Mouse (Mus musculus): ENCODE measurements around the gene 9430015G10Rik. TPM values are rescaled to one million over a fixed set of nuclear protein-coding genes. Genes with fewer than 3 reads are reported as not detected.
A peak's percentile ranks its signal among the peaks of the same experiment; 100 is the strongest.

Gene 9430015G10Rik
- polyA plus RNA-seq, 1 experiment = 89.1 TPM

- Histone ChIP-seq H3K4me1 (replicated peaks; ENCODE audit: control insufficient read depth, insufficient read depth, low read length) (peaks cover 47% of the 10 kb centered on the region), H3K27me3 (ENCODE audit: control insufficient read depth, insufficient read depth, low read length) (no peaks in the 10 kb centered on the region), H3K4me3 (ENCODE audit: control insufficient read depth, insufficient read depth, low read length) (peak overlapping the region; percentile 26), H3K36me3 (ENCODE audit: control insufficient read depth, insufficient read depth, low read length) (no peaks in the 10 kb centered on the region), H3K27ac (ENCODE audit: control insufficient read depth, insufficient read depth, low read length) (peak overlapping the region; percentile 100)
- WGBS = 6% methylated on average over 6 of the region's 6 CpGs
- TF ChIP-seq POLR2A (IDR thresholded peaks at IDR 0.05; ENCODE audit: control insufficient read depth, extremely low read depth, insufficient read depth, low read length, poor library complexity) (peak; percentile 38; the same call in 1 of the 2 replicates), CTCF (IDR thresholded peaks at IDR 0.05; ENCODE audit: borderline replicate concordance, control insufficient read depth, extremely low read depth, insufficient read depth, low read length, poor library complexity) (no peak)
- peak; percentile 80 for DNase-seq
Observed at GRCm38 (mm10) chr4:156070276-156070675, 39.5 kb upstream of the 9430015G10Rik start.

- Histone ChIP-seq H3K4me3 (ENCODE audit: control insufficient read depth, insufficient read depth, low read length) (no peak overlapping the region), H3K36me3 (ENCODE audit: control insufficient read depth, insufficient read depth, low read length) (no peaks in the 10 kb centered on the region), H3K27me3 (ENCODE audit: control insufficient read depth, insufficient read depth, low read length) (no peaks in the 10 kb centered on the region), H3K27ac (ENCODE audit: control insufficient read depth, insufficient read depth, low read length) (peak overlapping the region; percentile 100), H3K4me1 (replicated peaks; ENCODE audit: control insufficient read depth, insufficient read depth, low read length) (peaks cover 43% of the 10 kb centered on the region)
- no peak for TF ChIP-seq CTCF (IDR thresholded peaks at IDR 0.05; ENCODE audit: borderline replicate concordance, control insufficient read depth, extremely low read depth, insufficient read depth, low read length, poor library complexity)
- peak; percentile 7; the same call in 1 of the 2 replicates for TF ChIP-seq POLR2A (IDR thresholded peaks at IDR 0.05; ENCODE audit: control insufficient read depth, extremely low read depth, insufficient read depth, low read length, poor library complexity)
- DNase-seq = no peak
- WGBS = 40% methylated on average over 2 of the region's 2 CpGs
Observed at GRCm38 (mm10) chr4:156070716-156071115, 39.1 kb upstream of the 9430015G10Rik start.

GRCm38 (mm10) chr4:156076911-156077382 lies 32.8 kb upstream of the 9430015G10Rik start:
- TF ChIP-seq CTCF (IDR thresholded peaks at IDR 0.05; ENCODE audit: borderline replicate concordance, control insufficient read depth, extremely low read depth, insufficient read depth, low read length, poor library complexity) (no peak), POLR2A (IDR thresholded peaks at IDR 0.05; ENCODE audit: control insufficient read depth, extremely low read depth, insufficient read depth, low read length, poor library complexity) (no peak)
- peaks cover 31% of the 10 kb centered on the region for H3K4me1 ChIP-seq (replicated peaks; ENCODE audit: control insufficient read depth, insufficient read depth, low read length)
- WGBS = 3% methylated on average over 8 of the region's 8 CpGs
- H3K27me3 ChIP-seq (ENCODE audit: control insufficient read depth, insufficient read depth, low read length) = no peaks in the 10 kb centered on the region
- H3K36me3 ChIP-seq (ENCODE audit: control insufficient read depth, insufficient read depth, low read length) = no peaks in the 10 kb centered on the region
- H3K27ac ChIP-seq (ENCODE audit: control insufficient read depth, insufficient read depth, low read length) = peak overlapping the region; percentile 93
- peak; percentile 35 for DNase-seq
- peak overlapping the region; percentile 51 for H3K4me3 ChIP-seq (ENCODE audit: control insufficient read depth, insufficient read depth, low read length)

- DNase-seq = peak; percentile 79
- TF ChIP-seq CTCF (IDR thresholded peaks at IDR 0.05; ENCODE audit: borderline replicate concordance, control insufficient read depth, extremely low read depth, insufficient read depth, low read length, poor library complexity) (peak; percentile 44; the same call in 1 of the 2 replicates), POLR2A (IDR thresholded peaks at IDR 0.05; ENCODE audit: control insufficient read depth, extremely low read depth, insufficient read depth, low read length, poor library complexity) (peak; percentile 98)
- Histone ChIP-seq H3K27me3 (ENCODE audit: control insufficient read depth, insufficient read depth, low read length) (no peaks in the 10 kb centered on the region), H3K27ac (ENCODE audit: control insufficient read depth, insufficient read depth, low read length) (peak overlapping the region; percentile 93), H3K4me1 (replicated peaks; ENCODE audit: control insufficient read depth, insufficient read depth, low read length) (peaks cover 27% of the 10 kb centered on the region), H3K36me3 (ENCODE audit: control insufficient read depth, insufficient read depth, low read length) (no peaks in the 10 kb centered on the region), H3K4me3 (ENCODE audit: control insufficient read depth, insufficient read depth, low read length) (peak overlapping the region; percentile 51)
- WGBS = 2% methylated on average over 58 of the region's 58 CpGs
Observed at GRCm38 (mm10) chr4:156077499-156078301, 32.1 kb upstream of the 9430015G10Rik start.

- no peaks in the 10 kb centered on the region for H3K27me3 ChIP-seq (ENCODE audit: control insufficient read depth, insufficient read depth, low read length)
- H3K27ac ChIP-seq (ENCODE audit: control insufficient read depth, insufficient read depth, low read length) = no peak overlapping the region
- no peak for DNase-seq
- H3K4me1 ChIP-seq (replicated peaks; ENCODE audit: control insufficient read depth, insufficient read depth, low read length) = peaks cover 12% of the 10 kb centered on the region
- no peaks in the 10 kb centered on the region for H3K36me3 ChIP-seq (ENCODE audit: control insufficient read depth, insufficient read depth, low read length)
- TF ChIP-seq CTCF (IDR thresholded peaks at IDR 0.05; ENCODE audit: borderline replicate concordance, control insufficient read depth, extremely low read depth, insufficient read depth, low read length, poor library complexity) (no peak), POLR2A (IDR thresholded peaks at IDR 0.05; ENCODE audit: control insufficient read depth, extremely low read depth, insufficient read depth, low read length, poor library complexity) (no peak)
- 80% methylated on average over 4 of the region's 4 CpGs for WGBS
- H3K4me3 ChIP-seq (ENCODE audit: control insufficient read depth, insufficient read depth, low read length) = no peak overlapping the region
Observed at GRCm38 (mm10) chr4:156082621-156083234, 27.1 kb upstream of the 9430015G10Rik start.

- TF ChIP-seq CTCF (IDR thresholded peaks at IDR 0.05; ENCODE audit: borderline replicate concordance, control insufficient read depth, extremely low read depth, insufficient read depth, low read length, poor library complexity) (no peak), POLR2A (IDR thresholded peaks at IDR 0.05; ENCODE audit: control insufficient read depth, extremely low read depth, insufficient read depth, low read length, poor library complexity) (no peak)
- no peaks in the 10 kb centered on the region for H3K27me3 ChIP-seq (ENCODE audit: control insufficient read depth, insufficient read depth, low read length)
- no peak overlapping the region for H3K4me3 ChIP-seq (ENCODE audit: control insufficient read depth, insufficient read depth, low read length)
- DNase-seq = no peak
- no peak overlapping the region for H3K27ac ChIP-seq (ENCODE audit: control insufficient read depth, insufficient read depth, low read length)
- H3K4me1 ChIP-seq (replicated peaks; ENCODE audit: control insufficient read depth, insufficient read depth, low read length) = peaks cover 6% of the 10 kb centered on the region
- no peaks in the 10 kb centered on the region for H3K36me3 ChIP-seq (ENCODE audit: control insufficient read depth, insufficient read depth, low read length)
- 90% methylated on average over 5 of the region's 5 CpGs for WGBS
Observed at GRCm38 (mm10) chr4:156083348-156083747, 26.4 kb upstream of the 9430015G10Rik start.
